Mouse (Mus musculus) midbrain, embryonic 11.5 days (tissue): ENCODE results near the gene Ms4a18. TPM values are rescaled to one million over a fixed set of nuclear protein-coding genes. Genes with fewer than 3 reads are reported as not detected.

Experiments
- ATAC-seq: fragments of 200-750 bp; cut with Nextera tagmentation; 2 replicates; pipeline ENCODE4 v1.8.0; 2017; ENCODE audit warnings: moderate TSS enrichment, moderate library complexity; ENCODE audit not compliant: low FRiP score
- DNase-seq: peaks from one replicate; pipeline ENCODE4 v3.0.0; 2015; ENCODE audit warnings: low spot score; ENCODE audit errors: missing footprints
- H3K27ac ChIP-seq: fragments of 300-500 bp; sonication (generic); 2 replicates; pipeline ENCODE4 v1.5.1; 2014; ENCODE audit warnings: low read depth, low read length
- H3K27me3 ChIP-seq: fragments of 300-500 bp; sonication (generic); 2 replicates; pipeline ENCODE4 v1.6.1; 2014; ENCODE audit warnings: mild to moderate bottlenecking, low read length, moderate library complexity, mixed read lengths; ENCODE audit not compliant: control insufficient read depth, insufficient read depth
- H3K36me3 ChIP-seq: fragments of 300-500 bp; sonication (generic); 2 replicates; pipeline ENCODE4 v1.6.1; 2014; ENCODE audit warnings: mild to moderate bottlenecking, low read length, moderate library complexity, mixed read lengths; ENCODE audit not compliant: control insufficient read depth, insufficient read depth
- H3K4me1 ChIP-seq: fragments of 300-500 bp; sonication (generic); 2 replicates; pipeline ENCODE4 v1.6.1; 2014; ENCODE audit warnings: low read length; ENCODE audit not compliant: control insufficient read depth, insufficient read depth
- H3K4me2 ChIP-seq: fragments of 300-500 bp; sonication (generic); 2 replicates; pipeline ENCODE4 v1.6.1; 2014; ENCODE audit warnings: mild to moderate bottlenecking, moderate library complexity
- H3K4me3 ChIP-seq: fragments of 300-500 bp; sonication (generic); 2 replicates; pipeline ENCODE4 v1.5.1; 2014; ENCODE audit warnings: low read depth, low read length
- H3K9ac ChIP-seq: fragments of 300-500 bp; sonication (generic); 2 replicates; pipeline ENCODE4 v1.6.1; 2014; ENCODE audit warnings: low read length
- H3K9me3 ChIP-seq: fragments of 300-500 bp; sonication (generic); 2 replicates; pipeline ENCODE4 v1.6.1; 2016; ENCODE audit warnings: low read length; ENCODE audit not compliant: control insufficient read depth
- WGBS: fragments of 180-500 bp; shearing (Covaris S2); extraction: QIAGEN DNeasy Blood & Tissue Kit; methylation state at CpG from one replicate; pipeline ENCODE4 v1.1.7; 2014; 5-methylcytosine and 5-hydroxymethylcytosine counted together
- polyA plus RNA-seq: library from polyadenylated mRNA; unstranded; fragments of >200 nt; fragmentation: Nextera tagmentation; extraction: Ambion mirVana; gene quantifications from 2 replicates; pipeline ENCODE4 v1.2.1, GENCODE M21; 2014

Gene Ms4a18
- polyA plus RNA-seq, 1 experiment from 2014 or later, result not detected

- ATAC-seq (no peak), DNase-seq (no peak)
- no peak overlapping the region for H3K4me3 ChIP-seq
- no peaks in the 10 kb centered on the region for H3K36me3 ChIP-seq
- H3K9ac ChIP-seq, result no peak overlapping the region
- H3K4me2 ChIP-seq, result no peak overlapping the region
- H3K4me1 ChIP-seq, result peaks cover 2% of the 10 kb centered on the region; the same call in 1 of the 2 replicates
- H3K9me3 ChIP-seq, result no peaks in the 10 kb centered on the region
- 61% methylated on average over 4 of the region's 4 CpGs for WGBS
- no peak overlapping the region for H3K27ac ChIP-seq
- no peaks in the 10 kb centered on the region for H3K27me3 ChIP-seq
Measured at GRCm38 (mm10) chr19:10976318-10976717, 41.5 kb downstream of the Ms4a18 start.

- no peak overlapping the region for H3K4me3 ChIP-seq
- H3K27me3 ChIP-seq, result no peaks in the 10 kb centered on the region
- no peaks in the 10 kb centered on the region for H3K36me3 ChIP-seq
- H3K9me3 ChIP-seq, result no peaks in the 10 kb centered on the region
- 84% methylated on average over 2 of the region's 2 CpGs for WGBS
- no peak overlapping the region for H3K9ac ChIP-seq
- H3K4me1 ChIP-seq, result peaks cover 2% of the 10 kb centered on the region; the same call in 1 of the 2 replicates
- ATAC-seq, result no peak
- no peak for DNase-seq
- H3K27ac ChIP-seq, result no peak overlapping the region
- H3K4me2 ChIP-seq, result no peak overlapping the region
Measured at GRCm38 (mm10) chr19:10975187-10975586, 42.6 kb downstream of the Ms4a18 start.

GRCm38 (mm10) chr19:10974238-10974865 lies 43.5 kb downstream of the Ms4a18 start, which contains the start of gene Ms4a10:
Gene Ms4a10, minus strand, starts transcription at chr19:10974670.
- H3K9me3 ChIP-seq, result no peaks in the 10 kb centered on the region
- no peaks in the 10 kb centered on the region for H3K4me1 ChIP-seq
- no peaks in the 10 kb centered on the region for H3K27me3 ChIP-seq
- no peak within 1 kb of the TSS for H3K9ac ChIP-seq
- no peak within 1 kb of the TSS for H3K4me2 ChIP-seq
- ATAC-seq (no peak), DNase-seq (no peak)
- H3K36me3 ChIP-seq, result no peaks in the 10 kb centered on the region
- 67% methylated on average over 4 of the region's 4 CpGs for WGBS
- no peak within 1 kb of the TSS for H3K27ac ChIP-seq
- no peak within 1 kb of the TSS for H3K4me3 ChIP-seq

- no peak for ATAC-seq
- Histone ChIP-seq H3K4me1 (no peaks in the 10 kb centered on the region), H3K4me2 (no peak overlapping the region), H3K36me3 (no peaks in the 10 kb centered on the region), H3K27me3 (no peaks in the 10 kb centered on the region), H3K9ac (no peak overlapping the region), H3K4me3 (no peak overlapping the region), H3K27ac (no peak overlapping the region), H3K9me3 (no peaks in the 10 kb centered on the region)
- WGBS, result 67% methylated on average over 2 of the region's 2 CpGs
- no peak for DNase-seq
Measured at GRCm38 (mm10) chr19:10973187-10973586, 44.6 kb downstream of the Ms4a18 start.

GRCm38 (mm10) chr19:10972660-10973059 lies 45.2 kb downstream of the Ms4a18 start:
- Histone ChIP-seq H3K4me1 (no peaks in the 10 kb centered on the region), H3K4me3 (no peak overlapping the region), H3K36me3 (no peaks in the 10 kb centered on the region), H3K4me2 (no peak overlapping the region), H3K9ac (no peak overlapping the region), H3K9me3 (no peaks in the 10 kb centered on the region), H3K27me3 (no peaks in the 10 kb centered on the region), H3K27ac (no peak overlapping the region)
- DNase-seq (no peak), ATAC-seq (no peak)
- 19% methylated on average over 3 of the region's 3 CpGs for WGBS

GRCm38 (mm10) chr19:10970457-10970856 lies 47.4 kb downstream of the Ms4a18 start:
- H3K27me3 ChIP-seq, result no peaks in the 10 kb centered on the region
- DNase-seq (no peak), ATAC-seq (no peak)
- H3K4me1 ChIP-seq, result no peaks in the 10 kb centered on the region
- no peaks in the 10 kb centered on the region for H3K36me3 ChIP-seq
- no peak overlapping the region for H3K4me2 ChIP-seq
- WGBS, result 79% methylated on average over 3 of the region's 3 CpGs
- H3K4me3 ChIP-seq, result no peak overlapping the region
- H3K9me3 ChIP-seq, result no peaks in the 10 kb centered on the region
- H3K27ac ChIP-seq, result no peak overlapping the region
- no peak overlapping the region for H3K9ac ChIP-seq

- WGBS, result 91% methylated on average over 7 of the region's 7 CpGs
- H3K27ac ChIP-seq, result no peak overlapping the region
- H3K4me2 ChIP-seq, result no peak overlapping the region
- no peak for DNase-seq
- no peak for ATAC-seq
- no peaks in the 10 kb centered on the region for H3K9me3 ChIP-seq
- H3K36me3 ChIP-seq, result no peaks in the 10 kb centered on the region
- no peaks in the 10 kb centered on the region for H3K4me1 ChIP-seq
- no peak overlapping the region for H3K4me3 ChIP-seq
- H3K27me3 ChIP-seq, result no peaks in the 10 kb centered on the region
- no peak overlapping the region for H3K9ac ChIP-seq
Measured at GRCm38 (mm10) chr19:10968578-10968977, 49.3 kb downstream of the Ms4a18 start.

- no peaks in the 10 kb centered on the region for H3K9me3 ChIP-seq
- no peak overlapping the region for H3K27ac ChIP-seq
- H3K4me2 ChIP-seq, result no peak overlapping the region
- ATAC-seq (no peak), DNase-seq (no peak)
- H3K4me3 ChIP-seq, result no peak overlapping the region
- H3K4me1 ChIP-seq, result no peaks in the 10 kb centered on the region
- no peaks in the 10 kb centered on the region for H3K27me3 ChIP-seq
- no peak overlapping the region for H3K9ac ChIP-seq
- no peaks in the 10 kb centered on the region for H3K36me3 ChIP-seq
- 91% methylated on average over 7 of the region's 7 CpGs for WGBS
Measured at GRCm38 (mm10) chr19:10965721-10966120, 52.1 kb downstream of the Ms4a18 start.

- ATAC-seq, result no peak
- H3K9ac ChIP-seq, result no peak overlapping the region
- no peak overlapping the region for H3K4me3 ChIP-seq
Measured at GRCm38 (mm10) chr19:10959978-10960346, 57.9 kb downstream of the Ms4a18 start.

More at GRCm38 (mm10) chr19:10959978-10960346, 57.9 kb downstream of the Ms4a18 start:
- no peak overlapping the region for H3K4me2 ChIP-seq
- H3K27ac ChIP-seq, result no peak overlapping the region
- no peaks in the 10 kb centered on the region; the same call in 1 of the 2 replicates for H3K4me1 ChIP-seq
- H3K36me3 ChIP-seq, result no peaks in the 10 kb centered on the region
- no peaks in the 10 kb centered on the region for H3K9me3 ChIP-seq
- DNase-seq, result peak; percentile 89
- no peaks in the 10 kb centered on the region for H3K27me3 ChIP-seq
- WGBS, result 48% methylated on average over 12 of the region's 12 CpGs
